Mouse (Mus musculus) C2C12 (cell line): ENCODE results near the gene Sycp2.

Experiments
- CTCF ChIP-seq: IDR thresholded peaks from one replicate; pipeline ENCODE4 v1.5.1; 2011; ENCODE audit not compliant: control insufficient read depth, insufficient read depth, insufficient read length
- MYOD1 ChIP-seq: IDR thresholded peaks from one replicate; pipeline ENCODE4 v1.6.1; 2011; ENCODE audit warnings: low read depth; ENCODE audit not compliant: control insufficient read depth, insufficient read length

- TF ChIP-seq CTCF (no peak), MYOD1 (no peak)
Observed at GRCm38 (mm10) chr2:178329986-178330385, 77.5 kb downstream of the Sycp2 start.
